In genomic region chr13:24576338-24577119, GRCm38 (mm10) we compare ENCODE assay signal across 8 mouse cellular contexts. TPM values are rescaled to one million over a fixed set of nuclear protein-coding genes. Genes with fewer than 3 reads are reported as not detected.
DNase-seq lines count a peak whose midpoint lies in the region; ATAC-seq lines count a peak whose summit lies in the region.

No protein-coding gene starts in this region.

- ATAC-seq in megakaryocyte, adult 5-6 weeks (ENCODE audit: poor library complexity, severe bottlenecking), result no peak
- peak; percentile 92 for ATAC-seq in forebrain, embryonic 12.5 days (ENCODE audit: low FRiP score)

- no peak overlapping the region for H3K4me2 ChIP-seq in forebrain, embryonic 12.5 days

- DNase-seq in hindlimb bud, embryonic 11.5 days (ENCODE audit: extremely low spot score, low read depth, low spot score), result peak; percentile 18
- peak; percentile 73 for DNase-seq in liver
- DNase-seq in right cerebral cortex, adult 18-20 months, result peak; percentile 87
- DNase-seq in urinary bladder, adult 18-20 months (ENCODE audit: low spot score in 2 of 2), result no peak
- no peak for DNase-seq in urinary bladder, postnatal 25 days (ENCODE audit: low spot score)

- H3K4me1 ChIP-seq in megakaryocyte, embryonic 14.5 days, result peaks cover 80% of the 10 kb centered on the region
- peaks cover 18% of the 10 kb centered on the region for H3K4me1 ChIP-seq in forebrain, embryonic 12.5 days

- H3K9ac ChIP-seq in forebrain, embryonic 12.5 days, result no peak overlapping the region

- no peaks in the 10 kb centered on the region for H3K27me3 ChIP-seq in megakaryocyte, embryonic 14.5 days (replicated peaks)
- H3K27me3 ChIP-seq in forebrain, embryonic 12.5 days, result no peaks in the 10 kb centered on the region

- WGBS in forebrain, embryonic 12.5 days, result 66% methylated on average over 11 of the region's 11 CpGs

- H3K27ac ChIP-seq in forebrain, embryonic 12.5 days, result peak overlapping the region; percentile 54

- H3K36me3 ChIP-seq in megakaryocyte, embryonic 14.5 days (replicated peaks; ENCODE audit: low read length), result peaks cover 87% of the 10 kb centered on the region
- H3K36me3 ChIP-seq in forebrain, embryonic 12.5 days (replicated peaks), result no peaks in the 10 kb centered on the region

- no peaks in the 10 kb centered on the region for H3K9me3 ChIP-seq in megakaryocyte, embryonic 14.5 days
- no peaks in the 10 kb centered on the region for H3K9me3 ChIP-seq in forebrain, embryonic 12.5 days

- peak overlapping the region; percentile 50 for H3K4me3 ChIP-seq in megakaryocyte, embryonic 14.5 days (replicated peaks)
- H3K4me3 ChIP-seq in forebrain, embryonic 12.5 days (replicated peaks), result no peak overlapping the region

RNA-seq across cellular contexts. Expression of gene Ripor2, which starts 5.5 kb away (rescaled TPM):
- 8.1 and 12.6 TPM in 2 replicates for polyA plus RNA-seq in megakaryocyte, embryonic 14.5 days (2012; ENCODE audit: insufficient read depth, low replicate concordance)
- total RNA-seq in megakaryocyte, adult 5-6 weeks (2015), result 87.3 and 93.1 TPM in 2 replicates
- total RNA-seq in megakaryocyte, adult 5-6 weeks (2017), result 65.3 and 80.5 TPM in 2 replicates
- 16.6 and 17.8 TPM in 2 replicates for polyA plus RNA-seq in forebrain, embryonic 12.5 days (2016; fragmentation: Nextera tagmentation; extraction: Ambion mirVana)

Comparison
In these comparisons a context has a peak if more than half of its experiments do, and no peak if none do; other contexts are left out.
1. DNase-seq: peak in hindlimb bud, embryonic 11.5 days (single experiment), liver (single experiment) and right cerebral cortex, adult 18-20 months (single experiment); none in urinary bladder, adult 18-20 months (0 of 2) and urinary bladder, postnatal 25 days (single experiment).